Mouse (Mus musculus): Measurements from ENCODE around the gene Rcor2. TPM values are rescaled to one million over a fixed set of nuclear protein-coding genes. Genes with fewer than 3 reads are reported as not detected.

Rcor2 gene
- polyA plus RNA-seq, 1 experiment from 2014 or later: 11.1 TPM

DNA sequence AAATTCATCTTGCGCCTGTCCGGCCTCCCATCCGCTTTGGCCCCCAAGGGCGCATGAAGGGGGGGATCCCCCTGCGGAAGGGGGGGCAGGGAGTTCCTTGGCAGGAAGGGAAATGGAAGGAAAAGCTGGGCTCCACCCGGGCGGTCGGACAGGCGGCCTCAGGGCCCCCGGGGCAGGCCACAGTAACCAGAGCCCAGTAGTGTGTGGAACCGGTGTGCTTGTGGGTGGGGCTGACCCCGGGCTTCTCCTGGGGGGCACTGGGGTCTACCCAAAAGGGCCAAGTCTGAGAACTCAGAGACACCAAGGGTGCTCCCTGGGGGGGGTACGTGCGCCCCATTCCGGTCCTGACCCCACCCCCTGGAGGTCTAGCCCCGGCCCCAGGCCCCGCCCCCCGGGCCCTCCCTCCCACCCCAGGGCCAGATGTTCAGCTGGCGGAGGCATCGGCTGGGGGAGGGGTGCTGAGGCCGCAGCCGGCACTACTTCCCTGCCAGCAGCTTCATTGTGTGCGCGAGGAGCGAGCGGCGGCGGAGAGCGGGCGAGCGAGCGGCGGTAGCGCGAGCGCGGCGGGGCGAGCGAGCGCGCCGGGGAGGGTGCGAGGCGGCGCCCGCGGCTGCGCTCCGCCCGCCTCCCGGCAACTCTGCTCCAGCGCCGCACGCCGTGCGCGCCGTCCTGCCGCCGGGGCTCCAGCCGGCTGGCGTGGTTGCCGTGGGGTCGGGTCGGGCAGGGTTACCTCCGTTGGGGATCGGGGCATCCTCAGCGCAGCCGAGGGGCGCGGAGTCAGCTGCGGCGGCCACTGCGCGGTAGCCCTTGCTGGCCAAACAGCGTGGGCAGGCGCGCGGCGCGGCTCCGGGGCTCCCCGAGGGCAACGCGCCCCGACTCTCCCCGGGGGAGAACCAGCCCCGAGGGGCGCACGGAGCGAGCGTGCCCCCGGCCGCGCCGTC lies 926 bp downstream of the Rcor2 start:
- H3K4me2 ChIP-seq (ENCODE audit: low read length): peak overlapping the region; percentile 85
- DNase-seq (ENCODE audit: low spot score) (peak; percentile 92), ATAC-seq (replicated peaks; ENCODE audit: low FRiP score, low TSS enrichment, low read depth) (peak; percentile 65)
- no peaks in the 10 kb centered on the region for H3K9me3 ChIP-seq (ENCODE audit: control insufficient read depth, low read length)
- peaks cover 21% of the 10 kb centered on the region for H3K36me3 ChIP-seq (ENCODE audit: control insufficient read depth, insufficient read depth, low read length)
- peak overlapping the region; percentile 82 for H3K4me3 ChIP-seq (ENCODE audit: low read depth, low read length)
- no peaks in the 10 kb centered on the region for H3K27me3 ChIP-seq (replicated peaks; ENCODE audit: control insufficient read depth, insufficient read depth, low read length)
- H3K4me1 ChIP-seq (replicated peaks; ENCODE audit: control insufficient read depth, insufficient read depth, low read length): peaks cover 49% of the 10 kb centered on the region
- under 1% methylated on average over 79 of the region's 97 CpGs for WGBS
- peak overlapping the region; percentile 86 for H3K27ac ChIP-seq (ENCODE audit: low read depth)
- H3K9ac ChIP-seq (ENCODE audit: low read length): peak overlapping the region; percentile 84

DNA sequence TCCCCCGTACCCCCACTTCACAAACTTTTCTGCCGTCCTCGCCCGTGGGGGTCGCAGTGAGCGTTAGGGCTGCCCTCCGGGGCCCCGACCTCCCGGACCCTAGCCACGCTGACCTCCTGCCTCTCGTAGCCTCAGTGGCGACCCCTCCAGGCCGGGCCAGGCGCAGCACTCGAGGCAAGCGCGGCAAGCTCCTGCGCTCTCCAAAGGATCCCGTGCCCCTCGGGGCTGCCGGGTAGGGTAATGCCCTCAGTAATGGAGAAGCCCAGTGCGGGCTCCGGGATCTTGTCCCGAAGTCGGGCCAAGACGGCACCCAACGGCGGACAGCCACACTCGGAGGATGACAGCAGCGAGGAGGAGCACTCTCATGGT lies 1.6 kb downstream of the Rcor2 start:
- Histone ChIP-seq H3K4me3 (ENCODE audit: low read depth, low read length) (peak overlapping the region; percentile 82), H3K4me1 (replicated peaks; ENCODE audit: control insufficient read depth, insufficient read depth, low read length) (peaks cover 49% of the 10 kb centered on the region), H3K9ac (ENCODE audit: low read length) (peak overlapping the region; percentile 84), H3K27ac (ENCODE audit: low read depth) (peak overlapping the region; percentile 86), H3K9me3 (ENCODE audit: control insufficient read depth, low read length) (peaks cover 2% of the 10 kb centered on the region; the same call in 1 of the 2 replicates), H3K27me3 (replicated peaks; ENCODE audit: control insufficient read depth, insufficient read depth, low read length) (no peaks in the 10 kb centered on the region), H3K4me2 (ENCODE audit: low read length) (peak overlapping the region; percentile 85), H3K36me3 (ENCODE audit: control insufficient read depth, insufficient read depth, low read length) (peaks cover 27% of the 10 kb centered on the region)
- under 1% methylated on average over 30 of the region's 30 CpGs for WGBS
- DNase-seq (ENCODE audit: low spot score): peak; percentile 96
- peak; percentile 36 for ATAC-seq (replicated peaks; ENCODE audit: low FRiP score, low TSS enrichment, low read depth)

DNA sequence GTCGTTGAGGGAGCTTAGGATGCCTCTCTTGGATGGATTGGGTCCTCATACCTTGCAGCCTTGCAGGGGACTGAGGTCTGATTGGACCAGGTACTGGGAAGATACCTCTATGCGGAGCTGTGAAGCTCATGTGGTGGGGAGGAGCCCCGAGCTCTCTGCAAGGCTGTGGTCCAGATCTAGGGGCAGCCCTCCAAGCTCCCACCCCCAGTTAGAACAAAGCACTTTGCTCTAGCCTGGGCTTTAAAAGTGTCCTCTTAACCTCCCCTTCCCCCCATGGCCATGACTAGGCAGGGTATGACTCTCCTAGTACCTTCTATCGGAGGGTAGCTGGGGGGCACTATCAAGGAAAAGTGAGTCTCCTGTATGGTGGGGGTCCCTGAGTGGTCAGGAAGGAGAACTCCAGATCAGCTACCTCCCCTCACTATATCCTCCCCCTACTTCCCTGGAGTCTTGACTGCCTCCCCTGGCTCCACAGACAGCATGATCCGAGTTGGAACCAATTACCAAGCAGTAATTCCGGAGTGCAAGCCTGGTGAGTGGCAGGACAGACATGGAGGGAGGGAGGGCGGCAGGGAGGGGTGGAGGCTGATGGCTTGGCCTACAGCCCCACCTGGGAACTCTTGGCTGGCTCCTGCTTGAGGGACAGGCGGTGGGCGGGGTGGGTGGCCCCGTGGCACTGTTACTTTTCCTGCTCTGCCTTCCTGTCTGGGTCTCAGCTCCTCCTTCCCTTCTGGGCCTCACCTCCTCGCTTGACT lies 2.3 kb downstream of the Rcor2 start:
- Histone ChIP-seq H3K9ac (ENCODE audit: low read length) (peak overlapping the region; percentile 84), H3K27ac (ENCODE audit: low read depth) (no peak overlapping the region), H3K4me3 (ENCODE audit: low read depth, low read length) (peak overlapping the region; percentile 82), H3K27me3 (replicated peaks; ENCODE audit: control insufficient read depth, insufficient read depth, low read length) (no peaks in the 10 kb centered on the region), H3K36me3 (ENCODE audit: control insufficient read depth, insufficient read depth, low read length) (peaks cover 35% of the 10 kb centered on the region), H3K4me1 (replicated peaks; ENCODE audit: control insufficient read depth, insufficient read depth, low read length) (peaks cover 45% of the 10 kb centered on the region), H3K4me2 (ENCODE audit: low read length) (peak overlapping the region; percentile 85), H3K9me3 (ENCODE audit: control insufficient read depth, low read length) (peaks cover 2% of the 10 kb centered on the region; the same call in 1 of the 2 replicates)
- ATAC-seq (replicated peaks; ENCODE audit: low FRiP score, low TSS enrichment, low read depth) (no peak), DNase-seq (ENCODE audit: low spot score) (no peak)
- WGBS: 9% methylated on average over 11 of the region's 11 CpGs

DNA sequence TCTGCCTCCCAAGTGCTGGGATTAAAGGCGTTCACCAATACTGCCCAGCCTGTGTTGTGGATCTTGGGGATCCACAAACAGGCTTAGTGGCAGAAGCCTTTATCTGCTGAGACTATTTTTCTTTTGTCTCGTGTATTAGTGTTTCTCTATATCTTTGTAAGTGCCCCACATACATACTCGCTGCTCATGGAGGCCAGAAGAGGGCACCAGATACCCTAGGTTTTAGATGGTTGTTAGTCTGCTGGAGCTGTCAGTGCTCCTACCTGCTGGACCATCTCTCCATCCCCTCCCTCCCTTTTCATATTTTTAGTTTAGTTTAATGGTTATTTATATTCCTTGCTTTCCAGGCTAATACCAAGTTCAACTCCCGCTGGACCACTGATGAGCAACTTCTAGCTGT lies 6.4 kb downstream of the Rcor2 start:
- peaks cover 2% of the 10 kb centered on the region; the same call in 1 of the 2 replicates for H3K9me3 ChIP-seq (ENCODE audit: control insufficient read depth, low read length)
- H3K36me3 ChIP-seq (ENCODE audit: control insufficient read depth, insufficient read depth, low read length): peaks cover 68% of the 10 kb centered on the region
- H3K27ac ChIP-seq (ENCODE audit: low read depth): no peak overlapping the region
- 88% methylated on average over 4 of the region's 4 CpGs for WGBS
- no peak for ATAC-seq (replicated peaks; ENCODE audit: low FRiP score, low TSS enrichment, low read depth)
- no peaks in the 10 kb centered on the region for H3K27me3 ChIP-seq (replicated peaks; ENCODE audit: control insufficient read depth, insufficient read depth, low read length)
- H3K9ac ChIP-seq (ENCODE audit: low read length): no peak overlapping the region
- no peak overlapping the region for H3K4me3 ChIP-seq (ENCODE audit: low read depth, low read length)
- peaks cover 14% of the 10 kb centered on the region; the same call in 1 of the 2 replicates for H3K4me1 ChIP-seq (replicated peaks; ENCODE audit: control insufficient read depth, insufficient read depth, low read length)
- no peak for DNase-seq (ENCODE audit: low spot score)
- H3K4me2 ChIP-seq (ENCODE audit: low read length): no peak overlapping the region

DNA sequence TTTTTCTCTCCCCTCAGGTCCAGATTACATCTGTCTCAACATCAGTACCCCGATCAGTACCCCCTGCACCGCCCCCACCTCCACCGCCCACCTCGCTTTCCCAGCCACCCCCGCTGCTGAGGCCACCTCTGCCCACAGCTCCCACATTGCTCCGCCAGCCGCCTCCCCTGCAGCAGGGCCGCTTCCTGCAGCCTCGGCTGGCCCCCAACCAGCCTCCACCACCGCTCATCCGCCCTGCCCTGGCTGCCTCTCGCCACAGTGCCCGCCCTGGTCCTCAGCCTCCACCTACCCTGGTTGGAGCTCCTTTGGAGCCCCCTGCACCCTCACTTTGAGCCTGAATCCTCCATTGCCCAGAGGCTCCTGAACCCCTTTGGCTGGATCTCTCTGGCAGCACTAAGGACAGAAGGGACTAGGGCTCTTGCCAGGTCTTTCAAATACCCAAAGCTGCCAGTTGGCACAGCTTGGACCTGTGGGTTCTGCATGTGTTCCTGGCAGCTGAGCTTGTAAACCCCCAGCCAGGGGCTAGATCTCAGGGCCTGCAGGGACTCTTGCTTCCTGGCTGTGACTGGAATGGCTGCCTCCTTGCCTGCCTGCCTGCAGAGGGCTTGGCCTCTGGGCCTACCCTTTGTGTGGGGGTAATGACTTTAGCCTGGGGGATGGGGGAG lies 7.3 kb downstream of the Rcor2 start:
- Histone ChIP-seq H3K4me3 (ENCODE audit: low read depth, low read length) (no peak overlapping the region), H3K36me3 (ENCODE audit: control insufficient read depth, insufficient read depth, low read length) (peaks cover 74% of the 10 kb centered on the region), H3K4me1 (replicated peaks; ENCODE audit: control insufficient read depth, insufficient read depth, low read length) (peaks cover 9% of the 10 kb centered on the region; the same call in 1 of the 2 replicates), H3K27ac (ENCODE audit: low read depth) (no peak overlapping the region), H3K4me2 (ENCODE audit: low read length) (no peak overlapping the region), H3K9me3 (ENCODE audit: control insufficient read depth, low read length) (peaks cover 2% of the 10 kb centered on the region; the same call in 1 of the 2 replicates), H3K9ac (ENCODE audit: low read length) (no peak overlapping the region), H3K27me3 (replicated peaks; ENCODE audit: control insufficient read depth, insufficient read depth, low read length) (no peaks in the 10 kb centered on the region)
- ATAC-seq (replicated peaks; ENCODE audit: low FRiP score, low TSS enrichment, low read depth): no peak
- WGBS: 79% methylated on average over 13 of the region's 13 CpGs
- no peak for DNase-seq (ENCODE audit: low spot score)

DNA sequence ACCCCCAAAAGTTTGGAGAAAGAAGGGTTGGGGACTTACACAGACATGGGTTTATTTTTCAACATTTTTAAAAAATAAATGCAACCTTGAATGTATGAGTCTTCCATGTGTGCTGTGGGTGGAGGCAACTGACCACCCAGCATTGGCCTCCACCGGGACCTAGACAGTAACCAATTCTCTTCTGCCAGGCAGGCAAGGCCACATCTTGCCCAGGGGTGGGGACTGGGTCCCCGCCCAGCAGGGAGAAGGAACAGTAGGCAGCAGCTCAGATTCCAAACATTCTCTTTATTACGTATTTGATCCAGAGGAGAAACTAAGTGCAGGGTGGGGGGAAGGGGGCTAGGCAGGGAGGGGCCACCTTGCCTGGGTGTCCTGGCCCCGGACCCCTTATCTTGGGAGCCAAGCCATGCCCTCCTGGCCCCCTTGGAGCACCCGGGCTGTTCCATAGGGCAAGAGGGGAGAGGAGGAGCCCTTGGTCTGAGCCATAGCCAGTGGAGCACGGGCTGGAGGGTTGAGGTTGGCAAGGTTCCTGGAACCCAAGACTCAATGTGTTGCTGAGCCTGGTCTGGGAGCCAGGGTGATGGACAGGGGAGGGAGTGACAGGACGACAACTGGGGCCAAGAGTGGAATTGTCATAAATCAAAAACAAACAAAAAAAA lies 8.1 kb downstream of the Rcor2 start:
- Histone ChIP-seq H3K27ac (ENCODE audit: low read depth) (no peak overlapping the region; the same call in 1 of the 2 replicates), H3K9me3 (ENCODE audit: control insufficient read depth, low read length) (peaks cover 2% of the 10 kb centered on the region; the same call in 1 of the 2 replicates), H3K36me3 (ENCODE audit: control insufficient read depth, insufficient read depth, low read length) (peaks cover 81% of the 10 kb centered on the region), H3K27me3 (replicated peaks; ENCODE audit: control insufficient read depth, insufficient read depth, low read length) (no peaks in the 10 kb centered on the region), H3K4me2 (ENCODE audit: low read length) (no peak overlapping the region), H3K9ac (ENCODE audit: low read length) (no peak overlapping the region), H3K4me1 (replicated peaks; ENCODE audit: control insufficient read depth, insufficient read depth, low read length) (peaks cover 3% of the 10 kb centered on the region; the same call in 1 of the 2 replicates), H3K4me3 (ENCODE audit: low read depth, low read length) (no peak overlapping the region)
- DNase-seq (ENCODE audit: low spot score) (no peak), ATAC-seq (replicated peaks; ENCODE audit: low FRiP score, low TSS enrichment, low read depth) (no peak)
- 51% methylated on average over 7 of the region's 7 CpGs for WGBS

DNA sequence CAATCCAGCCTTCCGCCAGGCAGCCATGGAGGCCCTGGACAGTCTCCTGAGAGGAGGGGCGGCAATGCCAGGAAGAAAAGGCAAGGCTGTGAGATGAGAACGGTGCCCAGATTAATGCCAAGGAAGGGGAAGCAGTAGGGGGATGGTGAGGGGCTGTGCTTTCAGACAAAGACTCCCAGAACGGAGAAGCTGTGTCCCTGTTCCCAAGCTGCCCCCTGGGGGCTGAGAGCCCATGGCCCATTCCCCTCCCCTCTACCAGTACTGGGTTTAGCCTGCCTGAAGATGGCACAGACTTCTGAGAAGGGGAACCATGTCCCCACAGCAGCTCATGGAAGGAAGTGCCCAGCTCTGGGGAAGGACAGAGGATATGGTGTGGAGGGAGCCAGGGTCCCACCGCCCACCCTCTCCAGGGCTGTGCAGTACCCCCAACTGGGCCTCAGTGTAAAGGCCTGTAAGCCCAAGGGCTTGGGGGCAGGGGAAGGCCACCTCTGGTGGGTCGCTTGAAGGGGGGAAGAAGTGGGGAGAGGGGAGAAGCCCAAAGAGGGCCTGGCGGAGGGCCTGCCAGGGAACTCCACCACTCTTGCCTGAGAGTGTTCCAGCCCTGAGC lies 9.0 kb downstream of the Rcor2 start:
- WGBS: 64% methylated on average over 7 of the region's 7 CpGs
- Histone ChIP-seq H3K27ac (ENCODE audit: low read depth) (no peak overlapping the region), H3K36me3 (ENCODE audit: control insufficient read depth, insufficient read depth, low read length) (peaks cover 87% of the 10 kb centered on the region), H3K4me3 (ENCODE audit: low read depth, low read length) (no peak overlapping the region), H3K9me3 (ENCODE audit: control insufficient read depth, low read length) (peaks cover 2% of the 10 kb centered on the region; the same call in 1 of the 2 replicates), H3K4me2 (ENCODE audit: low read length) (no peak overlapping the region), H3K4me1 (replicated peaks; ENCODE audit: control insufficient read depth, insufficient read depth, low read length) (peaks cover 3% of the 10 kb centered on the region; the same call in 1 of the 2 replicates), H3K9ac (ENCODE audit: low read length) (no peak overlapping the region), H3K27me3 (replicated peaks; ENCODE audit: control insufficient read depth, insufficient read depth, low read length) (no peaks in the 10 kb centered on the region)
- DNase-seq (ENCODE audit: low spot score): no peak
- no peak for ATAC-seq (replicated peaks; ENCODE audit: low FRiP score, low TSS enrichment, low read depth)
